Mouse (Mus musculus) lung, embryonic 14.5 days (tissue): ENCODE measurements around the gene Olfr320. TPM values are rescaled to one million over a fixed set of nuclear protein-coding genes. Genes with fewer than 3 reads are reported as not detected.
"Not testable (repeated sequence)": the region's sequence is repeated elsewhere in the genome, so short reads cannot be mapped to it uniquely, and the experiment has no call there.

Source experiments
- ATAC-seq: fragments of 200-750 bp; cut with Nextera tagmentation; 2 replicates; pipeline ENCODE4 v1.8.0; 2017; ENCODE audit warnings: mild to moderate bottlenecking, moderate TSS enrichment, moderate library complexity; ENCODE audit not compliant: insufficient read depth
- DNase-seq: peaks from one replicate; pipeline ENCODE4 v3.0.0-alpha.2; 2015
- H3K27ac ChIP-seq: fragments of 300-500 bp; sonication (generic); 2 replicates; pipeline ENCODE4 v1.5.1; 2014; ENCODE audit warnings: low read depth, mild to moderate bottlenecking, moderate library complexity
- H3K27me3 ChIP-seq: fragments of 300-500 bp; sonication (generic); 2 replicates; pipeline ENCODE4 v1.6.1; 2014; ENCODE audit warnings: low read length, control low read depth; ENCODE audit not compliant: insufficient read depth
- H3K36me3 ChIP-seq: fragments of 300-500 bp; sonication (generic); 2 replicates; pipeline ENCODE4 v1.6.1; 2014; ENCODE audit warnings: control low read depth; ENCODE audit not compliant: insufficient read depth
- H3K4me1 ChIP-seq: fragments of 300-500 bp; sonication (generic); 2 replicates; pipeline ENCODE4 v1.6.1; 2014; ENCODE audit warnings: antibody characterized with exemption, control low read depth; ENCODE audit not compliant: insufficient read depth
- H3K4me2 ChIP-seq: fragments of 300-500 bp; sonication (generic); 2 replicates; pipeline ENCODE4 v1.6.1; 2014; ENCODE audit warnings: mild to moderate bottlenecking
- H3K4me3 ChIP-seq: fragments of 300-500 bp; sonication (generic); 2 replicates; pipeline ENCODE4 v1.5.1; 2014; ENCODE audit warnings: low read depth, low read length
- H3K9ac ChIP-seq: fragments of 300-500 bp; sonication (generic); 2 replicates; pipeline ENCODE4 v1.6.1; 2014
- H3K9me3 ChIP-seq: fragments of 300-500 bp; sonication (generic); 2 replicates; pipeline ENCODE4 v1.6.1; 2016; ENCODE audit warnings: low read depth, low read length, control low read depth
- CTCF ChIP-seq: IDR thresholded peaks from 2 replicates; pipeline ENCODE4 v1.5.1; 2016; ENCODE audit warnings: antibody characterized with exemption, low read depth
- WGBS: fragments of 180-500 bp; shearing (Covaris S2); extraction: QIAGEN DNeasy Blood & Tissue Kit; methylation state at CpG from one replicate; pipeline ENCODE4 v1.1.7; 2014; 5-methylcytosine and 5-hydroxymethylcytosine counted together
- polyA plus RNA-seq: library from polyadenylated mRNA; unstranded; fragments of >200 nt; fragmentation: Nextera tagmentation; extraction: Ambion mirVana; gene quantifications from 2 replicates; pipeline ENCODE4 v1.2.1, GENCODE M21; 2014

The Olfr320 gene
- polyA plus RNA-seq, 1 experiment from 2014 or later = not detected

DNA sequence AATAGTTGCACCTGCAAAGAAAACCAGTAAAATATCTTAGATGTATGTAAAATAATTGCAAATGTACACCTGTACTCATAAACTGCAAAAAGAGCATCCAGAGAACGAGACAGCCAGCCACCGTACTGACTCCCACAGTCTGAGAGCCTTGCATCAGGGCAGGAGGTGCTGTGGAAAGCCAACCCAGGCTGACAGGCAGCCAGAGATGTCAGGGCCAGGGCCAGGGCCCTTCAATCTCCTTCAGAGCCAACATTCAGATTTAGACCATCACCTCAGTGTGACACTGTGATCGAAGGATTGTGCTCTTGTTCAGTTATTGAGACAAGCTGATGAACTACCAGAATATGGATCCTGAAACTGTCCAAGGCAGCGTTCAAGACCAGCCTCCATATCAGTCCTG, 38.8 kb downstream of the Olfr320 start:
- no peaks in the 10 kb centered on the region for H3K9me3 ChIP-seq
- no peaks in the 10 kb centered on the region for H3K36me3 ChIP-seq
- no peak overlapping the region for H3K4me3 ChIP-seq
- no peak overlapping the region for H3K4me2 ChIP-seq
- no peak for TF ChIP-seq CTCF
- no peaks in the 10 kb centered on the region for H3K4me1 ChIP-seq
- WGBS = 80% methylated on average over 4 of the region's 4 CpGs
- H3K27ac ChIP-seq = no peak overlapping the region
- H3K9ac ChIP-seq = no peak overlapping the region
- ATAC-seq (no peak), DNase-seq (no peak)
- no peaks in the 10 kb centered on the region for H3K27me3 ChIP-seq

DNA sequence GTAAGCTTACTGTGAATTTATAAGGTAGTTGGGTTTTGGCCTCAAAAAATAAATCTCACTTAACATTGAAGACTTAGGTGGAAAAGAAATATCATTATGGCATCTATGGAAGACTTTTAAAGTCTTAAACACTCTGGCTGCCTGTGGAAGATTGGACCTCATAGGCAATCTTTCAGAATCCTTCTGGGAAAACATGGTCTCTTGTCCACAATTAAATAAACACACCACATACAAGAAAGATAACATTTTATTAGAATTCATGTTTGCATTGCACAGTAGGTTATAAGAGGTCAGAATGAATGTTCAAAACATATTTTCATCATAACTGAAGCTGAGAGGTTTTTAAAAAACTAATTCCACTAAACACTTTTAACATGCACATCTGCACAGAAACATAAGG, 43.0 kb downstream of the Olfr320 start, which contains the start of gene Olfr318:
Olfr318 (minus strand) TSS at position 101 of the 400 bp plus-strand sequence.
- no peak for ATAC-seq
- no peak for TF ChIP-seq CTCF
- no peak within 1 kb of the TSS for H3K27ac ChIP-seq

DNA sequence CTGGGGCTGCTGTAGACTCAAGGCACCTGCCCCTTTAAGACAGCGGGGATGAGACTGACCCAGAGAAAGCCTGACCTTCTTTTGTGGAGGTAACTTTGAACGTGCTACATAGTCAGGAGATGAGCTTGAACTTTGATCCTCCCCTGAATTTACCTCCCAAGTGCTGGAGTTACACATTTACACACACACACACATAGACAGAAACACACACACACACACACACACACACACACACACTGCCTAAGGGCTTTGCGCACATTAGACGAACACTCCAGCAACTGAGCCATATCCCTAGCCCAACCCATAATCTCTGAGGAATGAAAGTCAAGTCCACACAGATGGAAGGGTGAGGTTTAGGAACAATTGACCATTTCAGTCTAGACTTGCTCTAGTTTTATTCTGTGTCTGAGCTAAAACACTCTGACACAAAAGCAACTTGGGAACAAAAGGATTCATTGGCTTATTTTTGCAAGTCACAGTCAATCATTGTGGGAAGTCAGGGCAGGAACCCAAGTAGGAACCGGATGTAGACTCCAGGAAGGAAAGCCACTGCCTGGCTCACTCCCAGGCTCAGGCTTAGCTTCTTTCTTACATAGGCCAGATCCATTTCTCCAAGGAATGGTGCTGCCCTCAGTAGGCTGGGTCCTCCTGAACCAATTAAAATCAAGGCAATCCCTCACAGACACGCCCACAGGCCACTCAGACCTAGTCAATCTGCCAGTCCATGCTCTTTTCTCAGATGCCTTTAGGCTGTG, 47.2 kb downstream of the Olfr320 start:
- WGBS = 73% methylated on average over 6 of the region's 6 CpGs
- H3K9me3 ChIP-seq, ATAC-seq, H3K36me3 ChIP-seq, H3K4me2 ChIP-seq, H3K27ac ChIP-seq, H3K4me1 ChIP-seq, H3K9ac ChIP-seq, DNase-seq, H3K4me3 ChIP-seq, H3K27me3 ChIP-seq: not testable (repeated sequence)

More for the DNA sequence above, 43.0 kb downstream of the Olfr320 start, which contains the start of gene Olfr318:
- H3K4me2 ChIP-seq = no peak within 1 kb of the TSS
- H3K4me1 ChIP-seq = no peaks in the 10 kb centered on the region
- H3K4me3 ChIP-seq = no peak within 1 kb of the TSS
- no peak within 1 kb of the TSS for H3K9ac ChIP-seq
- H3K36me3 ChIP-seq = no peaks in the 10 kb centered on the region
- no peaks in the 10 kb centered on the region for H3K9me3 ChIP-seq
- H3K27me3 ChIP-seq = no peaks in the 10 kb centered on the region
- DNase-seq = no peak

DNA sequence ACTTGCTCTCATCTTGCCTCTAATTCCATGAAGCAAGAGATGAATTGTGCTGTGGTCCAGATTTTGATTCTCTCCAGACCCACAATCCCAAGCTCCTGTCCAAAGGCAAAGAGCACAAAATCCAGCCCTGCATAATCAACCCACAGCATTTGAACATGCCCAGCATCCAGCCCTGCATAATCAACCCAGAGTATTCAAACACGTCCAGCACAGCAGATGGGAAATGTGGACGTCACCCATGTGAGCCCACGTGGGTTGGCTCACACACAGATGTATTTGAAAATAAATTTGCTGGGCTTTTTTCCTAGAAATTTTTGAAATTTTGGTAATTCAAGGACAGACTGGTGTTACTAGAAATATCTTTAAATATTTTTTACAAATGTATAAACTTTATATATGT, 52.5 kb downstream of the Olfr320 start:
- ATAC-seq (no peak), DNase-seq (peak; percentile 21)
- Histone ChIP-seq H3K4me1 (no peaks in the 10 kb centered on the region), H3K4me2 (no peak overlapping the region), H3K4me3 (no peak overlapping the region), H3K36me3 (no peaks in the 10 kb centered on the region), H3K9ac (no peak overlapping the region), H3K27ac (no peak overlapping the region), H3K9me3 (no peaks in the 10 kb centered on the region), H3K27me3 (no peaks in the 10 kb centered on the region)
- no peak for TF ChIP-seq CTCF
- 49% methylated on average over 3 of the region's 3 CpGs for WGBS

Other genes with a start within 250 kb of the Olfr320 start
- not detected in 2 replicates for gene Gm12253, start 248.5 kb upstream of the Olfr320 start, polyA plus RNA-seq
- not detected in 2 replicates for gene Lypd9, start 228.2 kb upstream of the Olfr320 start, polyA plus RNA-seq
- gene Olfr30, start 218.8 kb upstream of the Olfr320 start, polyA plus RNA-seq = not detected in 2 replicates
- gene Olfr332, start 188.5 kb upstream of the Olfr320 start, polyA plus RNA-seq = not detected in 2 replicates
- not detected in 2 replicates for gene Olfr331, start 178.5 kb upstream of the Olfr320 start, polyA plus RNA-seq
- not detected in 2 replicates for gene Olfr330, start 146.3 kb upstream of the Olfr320 start, polyA plus RNA-seq
- not detected in 2 replicates for gene Olfr329-ps, start 134.7 kb upstream of the Olfr320 start, polyA plus RNA-seq
- gene Olfr328, start 125.5 kb upstream of the Olfr320 start, polyA plus RNA-seq = 0.07 and 0.08 TPM in 2 replicates
- gene Olfr224, start 110.5 kb upstream of the Olfr320 start, polyA plus RNA-seq = not detected in 2 replicates
- gene Olfr325, start 103.4 kb upstream of the Olfr320 start, polyA plus RNA-seq = not detected in 2 replicates
- gene Olfr324, start 86.0 kb upstream of the Olfr320 start, polyA plus RNA-seq = not detected in 2 replicates
- not detected in 2 replicates for gene 2210407C18Rik, start 65.0 kb upstream of the Olfr320 start, polyA plus RNA-seq
- not detected in 2 replicates for gene Olfr323, start 50.6 kb upstream of the Olfr320 start, polyA plus RNA-seq
- 0.11 TPM in 1 of 2 replicates, not detected in the other for gene Trim58, start 40.6 kb upstream of the Olfr320 start, polyA plus RNA-seq
- not detected in 2 replicates for gene Olfr322, start 22.3 kb upstream of the Olfr320 start, polyA plus RNA-seq
- not detected in 2 replicates for gene Olfr319, start 18.1 kb downstream of the Olfr320 start, polyA plus RNA-seq
- gene Olfr318, start 42.9 kb downstream of the Olfr320 start, polyA plus RNA-seq = not detected in 2 replicates
- gene Olfr317, start 58.1 kb downstream of the Olfr320 start, polyA plus RNA-seq = not detected in 2 replicates
- not detected in 2 replicates for gene Olfr316, start 71.6 kb downstream of the Olfr320 start, polyA plus RNA-seq
- not detected in 2 replicates for gene Olfr315, start 92.1 kb downstream of the Olfr320 start, polyA plus RNA-seq
- 0.11 TPM in 1 of 2 replicates, not detected in the other for gene Olfr314, start 101.9 kb downstream of the Olfr320 start, polyA plus RNA-seq
- gene Fam183b, start 120.9 kb downstream of the Olfr320 start, polyA plus RNA-seq = not detected in 2 replicates
- not detected in 2 replicates for gene Olfr313, start 133.9 kb downstream of the Olfr320 start, polyA plus RNA-seq
- not detected in 2 replicates for gene Olfr312, start 148.1 kb downstream of the Olfr320 start, polyA plus RNA-seq
- not detected in 2 replicates for gene Olfr311, start 158.2 kb downstream of the Olfr320 start, polyA plus RNA-seq
- gene Gm12258, start 166.1 kb downstream of the Olfr320 start, polyA plus RNA-seq = 7.2 and 9.3 TPM in 2 replicates
- gene 2810021J22Rik, start 186.1 kb downstream of the Olfr320 start, polyA plus RNA-seq = 5.8 and 9.2 TPM in 2 replicates
- gene Zfp39, start 223.1 kb downstream of the Olfr320 start, polyA plus RNA-seq = 7.8 and 7.9 TPM in 2 replicates
- gene Btnl10, start 236.8 kb downstream of the Olfr320 start, polyA plus RNA-seq = not detected in 2 replicates